11 mouse cellular contexts compared by ENCODE assay signal in genomic region chr10:77634452-77635231, GRCm38 (mm10). TPM values are rescaled to one million over a fixed set of nuclear protein-coding genes. Genes with fewer than 3 reads are reported as not detected.
DNase-seq lines count a peak whose midpoint lies in the region; ATAC-seq and TF ChIP-seq lines count a peak whose summit lies in the region.
"Had no signal": no experiment of that assay in that cellular context is flagged by ENCODE, and none has a peak within 500 bp of the region (broad histone marks: within the 10 kb centered on the region; RNA-seq: fewer than 3 reads in every experiment).

No protein-coding gene starts in this region.

- 0 out of 2 replicates have a peak, but pooled peaks have one; percentile 43 for ATAC-seq in kidney, postnatal 0 days (replicated peaks; ENCODE audit: low FRiP score, low read depth)
- no peak; the same call in 1 of the 2 replicates for ATAC-seq in heart, embryonic 11.5 days (replicated peaks; ENCODE audit: insufficient number of reproducible peaks, low FRiP score, low TSS enrichment)
- no peak for ATAC-seq in liver, postnatal 0 days
- no peak for ATAC-seq in forebrain, embryonic 16.5 days

- no peak overlapping the region for H3K4me3 ChIP-seq in kidney, postnatal 0 days (replicated peaks; ENCODE audit: low read depth, low read length)
- no peak overlapping the region for H3K4me3 ChIP-seq in heart, embryonic 11.5 days (ENCODE audit: low read depth, low read length)
- H3K4me3 ChIP-seq in liver, postnatal 0 days (ENCODE audit: low read depth, low read length) = no peak overlapping the region
- H3K4me3 ChIP-seq in forebrain, embryonic 16.5 days (replicated peaks; ENCODE audit: low read length) = no peak overlapping the region
- H3K4me3 ChIP-seq: left cerebral cortex, adult 2 months had no signal

- H3K27me3 ChIP-seq in kidney, postnatal 0 days (ENCODE audit: insufficient read depth, low read length) = no peaks in the 10 kb centered on the region
- H3K27me3 ChIP-seq in heart, embryonic 11.5 days (ENCODE audit: control insufficient read depth, insufficient read depth, low read length) = no peaks in the 10 kb centered on the region
- H3K27me3 ChIP-seq in liver, postnatal 0 days (ENCODE audit: insufficient read depth, low read length) = no peaks in the 10 kb centered on the region
- no peaks in the 10 kb centered on the region for H3K27me3 ChIP-seq in forebrain, embryonic 16.5 days (replicated peaks; ENCODE audit: control insufficient read depth, insufficient read depth, low read length)

- no peak overlapping the region for H3K4me2 ChIP-seq in kidney, postnatal 0 days (ENCODE audit: low read length)
- peak overlapping the region; percentile 29 for H3K4me2 ChIP-seq in heart, embryonic 11.5 days
- no peak overlapping the region for H3K4me2 ChIP-seq in liver, postnatal 0 days (ENCODE audit: low read depth, low read length)
- H3K4me2 ChIP-seq in forebrain, embryonic 16.5 days (ENCODE audit: low read length) = no peak overlapping the region

- no peaks in the 10 kb centered on the region for H3K9me3 ChIP-seq in kidney, postnatal 0 days (replicated peaks; ENCODE audit: low read length)
- no peaks in the 10 kb centered on the region for H3K9me3 ChIP-seq in heart, embryonic 11.5 days (replicated peaks; ENCODE audit: control insufficient read depth, low read length)
- H3K9me3 ChIP-seq in liver, postnatal 0 days (ENCODE audit: low read length) = no peaks in the 10 kb centered on the region
- no peaks in the 10 kb centered on the region for H3K9me3 ChIP-seq in forebrain, embryonic 16.5 days (ENCODE audit: control insufficient read depth, low read length)
- H3K9me3 ChIP-seq: G1E had no signal

- DNase-seq in kidney, postnatal 0 days (ENCODE audit: low spot score) = peak; percentile 56
- DNase-seq in kidney, adult 9 months = no peak
- DNase-seq in MN1 (ENCODE audit: low spot score) = peak; percentile 63
- DNase-seq in liver, postnatal 0 days = no peak
- no peak for DNase-seq in thymus, postnatal 0 days (ENCODE audit: low spot score)
- DNase-seq in ovary, postnatal 36 days (ENCODE audit: low spot score) = no peak

- H3K9ac ChIP-seq in kidney, postnatal 0 days (ENCODE audit: low read depth, low read length) = no peak overlapping the region
- no peak overlapping the region for H3K9ac ChIP-seq in heart, embryonic 11.5 days (ENCODE audit: low read depth, low read length)
- no peak overlapping the region for H3K9ac ChIP-seq in liver, postnatal 0 days (replicated peaks)
- no peak overlapping the region for H3K9ac ChIP-seq in forebrain, embryonic 16.5 days (replicated peaks; ENCODE audit: low read depth, low read length)

- H3K4me1 ChIP-seq in kidney, postnatal 0 days (replicated peaks; ENCODE audit: insufficient read depth, low read length) = no peaks in the 10 kb centered on the region
- H3K4me1 ChIP-seq in heart, embryonic 11.5 days (ENCODE audit: control insufficient read depth, insufficient read depth, low read length) = peaks cover 33% of the 10 kb centered on the region
- peaks cover 46% of the 10 kb centered on the region for H3K4me1 ChIP-seq in liver, postnatal 0 days (ENCODE audit: insufficient read depth)
- H3K4me1 ChIP-seq in forebrain, embryonic 16.5 days (replicated peaks; ENCODE audit: control insufficient read depth, insufficient read depth, low read length) = no peaks in the 10 kb centered on the region

- no peak for TF ChIP-seq CTCF in kidney, postnatal 0 days (IDR thresholded peaks at IDR 0.05; ENCODE audit: low read depth)
- 0 out of 2 replicates have a peak, but pooled peaks have one; percentile 4 for TF ChIP-seq CTCF in liver, postnatal 0 days (IDR thresholded peaks at IDR 0.05; ENCODE audit: low read depth)

- no peak for TF ChIP-seq EP300 in liver, postnatal 0 days (IDR thresholded peaks at IDR 0.05; ENCODE audit: low read depth)

- WGBS in kidney, postnatal 0 days = 50% methylated on average over 13 of the region's 13 CpGs
- WGBS in heart, embryonic 11.5 days (ENCODE audit: insufficient replicate concordance) = 51% methylated on average over 13 of the region's 13 CpGs
- WGBS in liver, postnatal 0 days (ENCODE audit: insufficient replicate concordance) = 68% methylated on average over 13 of the region's 13 CpGs
- WGBS in forebrain, embryonic 16.5 days = 58% methylated on average over 13 of the region's 13 CpGs

- peaks cover 28% of the 10 kb centered on the region for H3K36me3 ChIP-seq in kidney, postnatal 0 days (ENCODE audit: insufficient read depth, low read length)
- H3K36me3 ChIP-seq in heart, embryonic 11.5 days (ENCODE audit: control insufficient read depth, insufficient read depth, low read length) = peaks cover 9% of the 10 kb centered on the region
- peaks cover 52% of the 10 kb centered on the region for H3K36me3 ChIP-seq in liver, postnatal 0 days (replicated peaks; ENCODE audit: insufficient read depth, low read length)
- peaks cover 7% of the 10 kb centered on the region for H3K36me3 ChIP-seq in forebrain, embryonic 16.5 days (ENCODE audit: control insufficient read depth, insufficient read depth)

- no peak overlapping the region for H3K27ac ChIP-seq in kidney, postnatal 0 days
- peak overlapping the region; percentile 74 for H3K27ac ChIP-seq in heart, embryonic 11.5 days (ENCODE audit: low read depth, low read length)
- H3K27ac ChIP-seq in liver, postnatal 0 days (ENCODE audit: low read depth) = peak overlapping the region; percentile 62
- no peak overlapping the region for H3K27ac ChIP-seq in forebrain, embryonic 16.5 days (ENCODE audit: low read length)
- H3K27ac ChIP-seq: left cerebral cortex, adult 2 months had no signal

RNA-seq across cellular contexts. Expression of gene Ube2g2, which starts 12.6 kb away (rescaled TPM):
- 51.4 and 53.5 TPM in 2 replicates for polyA plus RNA-seq in kidney, postnatal 0 days (2015; fragmentation: Nextera tagmentation; extraction: Ambion mirVana)
- polyA plus RNA-seq in heart, embryonic 11.5 days (2014; fragmentation: Nextera tagmentation; extraction: Ambion mirVana) = 38.0 and 42.9 TPM in 2 replicates
- 37.4 and 40.4 TPM in 2 replicates for polyA plus RNA-seq in liver, postnatal 0 days (2015; fragmentation: Nextera tagmentation; extraction: Ambion mirVana)
- 67.9 and 69.8 TPM in 2 replicates for polyA plus RNA-seq in thymus, postnatal 0 days (2015; fragmentation: Nextera tagmentation; extraction: Ambion mirVana)
- 107 and 114 TPM in 2 replicates for polyA plus RNA-seq in forebrain, embryonic 16.5 days (2015; fragmentation: Nextera tagmentation; extraction: Ambion mirVana)

RNA-seq across cellular contexts. Expression of gene Gm49325, which starts 28.6 kb away (rescaled TPM):
- polyA plus RNA-seq in kidney, postnatal 0 days (2015; fragmentation: Nextera tagmentation; extraction: Ambion mirVana) = 13.1 and 15.2 TPM in 2 replicates
- polyA plus RNA-seq in heart, embryonic 11.5 days (2014; fragmentation: Nextera tagmentation; extraction: Ambion mirVana) = not detected in 2 replicates
- polyA plus RNA-seq in liver, postnatal 0 days (2015; fragmentation: Nextera tagmentation; extraction: Ambion mirVana) = 8.4 and 13.3 TPM in 2 replicates
- 9.2 and 23.4 TPM in 2 replicates for polyA plus RNA-seq in thymus, postnatal 0 days (2015; fragmentation: Nextera tagmentation; extraction: Ambion mirVana)
- polyA plus RNA-seq in forebrain, embryonic 16.5 days (2015; fragmentation: Nextera tagmentation; extraction: Ambion mirVana) = 1.2 and 8.4 TPM in 2 replicates
- polyA plus RNA-seq: G1E; testis, adult 2 months had no signal

RNA-seq across cellular contexts. Expression of gene Sumo3, which starts 28.7 kb away (rescaled TPM):
- polyA plus RNA-seq in kidney, postnatal 0 days (2015; fragmentation: Nextera tagmentation; extraction: Ambion mirVana) = 313 and 335 TPM in 2 replicates
- 165 and 212 TPM in 2 replicates for polyA plus RNA-seq in heart, embryonic 11.5 days (2014; fragmentation: Nextera tagmentation; extraction: Ambion mirVana)
- polyA plus RNA-seq in liver, postnatal 0 days (2015; fragmentation: Nextera tagmentation; extraction: Ambion mirVana) = 105 and 111 TPM in 2 replicates
- 251 and 259 TPM in 2 replicates for polyA plus RNA-seq in thymus, postnatal 0 days (2015; fragmentation: Nextera tagmentation; extraction: Ambion mirVana)
- 335 and 349 TPM in 2 replicates for polyA plus RNA-seq in forebrain, embryonic 16.5 days (2015; fragmentation: Nextera tagmentation; extraction: Ambion mirVana)

RNA-seq across cellular contexts. Expression of gene Tspear, which starts 51.7 kb away (rescaled TPM):
- polyA plus RNA-seq in kidney, postnatal 0 days (2015; fragmentation: Nextera tagmentation; extraction: Ambion mirVana) = 0.41 and 0.43 TPM in 2 replicates
- polyA plus RNA-seq in heart, embryonic 11.5 days (2014; fragmentation: Nextera tagmentation; extraction: Ambion mirVana) = not detected in 2 replicates
- 0.06 TPM in 1 of 2 replicates, not detected in the other for polyA plus RNA-seq in liver, postnatal 0 days (2015; fragmentation: Nextera tagmentation; extraction: Ambion mirVana)
- polyA plus RNA-seq in thymus, postnatal 0 days (2015; fragmentation: Nextera tagmentation; extraction: Ambion mirVana) = 0.77 and 0.84 TPM in 2 replicates
- polyA plus RNA-seq in forebrain, embryonic 16.5 days (2015; fragmentation: Nextera tagmentation; extraction: Ambion mirVana) = 0.30 and 0.39 TPM in 2 replicates
- polyA plus RNA-seq: G1E had no signal

RNA-seq across cellular contexts. Expression of gene Pttg1ip, which starts 53.1 kb away (rescaled TPM):
- 210 and 216 TPM in 2 replicates for polyA plus RNA-seq in kidney, postnatal 0 days (2015; fragmentation: Nextera tagmentation; extraction: Ambion mirVana)
- 108 and 113 TPM in 2 replicates for polyA plus RNA-seq in heart, embryonic 11.5 days (2014; fragmentation: Nextera tagmentation; extraction: Ambion mirVana)
- polyA plus RNA-seq in liver, postnatal 0 days (2015; fragmentation: Nextera tagmentation; extraction: Ambion mirVana) = 126 and 129 TPM in 2 replicates
- 79.8 and 85.6 TPM in 2 replicates for polyA plus RNA-seq in thymus, postnatal 0 days (2015; fragmentation: Nextera tagmentation; extraction: Ambion mirVana)
- polyA plus RNA-seq in forebrain, embryonic 16.5 days (2015; fragmentation: Nextera tagmentation; extraction: Ambion mirVana) = 73.3 and 80.5 TPM in 2 replicates

Comparison
In these comparisons a context has a peak if more than half of its experiments do, and no peak if none do; other contexts are left out.
1. DNase-seq: peak in kidney, postnatal 0 days (single experiment) and MN1 (single experiment); none in kidney, adult 9 months (single experiment), liver, postnatal 0 days (single experiment), thymus, postnatal 0 days (single experiment) and ovary, postnatal 36 days (single experiment).
2. H3K27ac ChIP-seq: peak in heart, embryonic 11.5 days (single experiment) and liver, postnatal 0 days (single experiment); none in kidney, postnatal 0 days (single experiment) and forebrain, embryonic 16.5 days (single experiment).